Mouse (Mus musculus) heart, embryonic 15.5 days (tissue): ENCODE measurements around the gene Btbd11. TPM values are rescaled to one million over a fixed set of nuclear protein-coding genes. Genes with fewer than 3 reads are reported as not detected.

Source experiments
- ATAC-seq: fragments of 200-750 bp; cut with Nextera tagmentation; replicated peaks from 2 replicates; pipeline ENCODE4 v1.8.0; 2017; ENCODE audit warnings: low read depth, moderate TSS enrichment; ENCODE audit not compliant: insufficient number of reproducible peaks, insufficient read depth, low FRiP score
- H3K27ac ChIP-seq: fragments of 300-500 bp; sonication (generic); 2 replicates; pipeline ENCODE4 v1.5.1; 2015; ENCODE audit warnings: mild to moderate bottlenecking, inconsistent platforms
- H3K27me3 ChIP-seq: fragments of 300-500 bp; sonication (generic); 2 replicates; pipeline ENCODE4 v1.6.1; 2015; ENCODE audit warnings: inconsistent platforms
- H3K36me3 ChIP-seq: fragments of 300-500 bp; sonication (generic); 2 replicates; pipeline ENCODE4 v1.6.1; 2015; ENCODE audit warnings: mild to moderate bottlenecking, inconsistent platforms
- H3K4me1 ChIP-seq: fragments of 300-500 bp; sonication (generic); replicated peaks from 2 replicates; pipeline ENCODE4 v1.6.1; 2015; ENCODE audit warnings: inconsistent platforms
- H3K4me2 ChIP-seq: fragments of 300-500 bp; sonication (generic); 2 replicates; pipeline ENCODE4 v1.6.1; 2015; ENCODE audit warnings: inconsistent platforms, mild to moderate bottlenecking, moderate library complexity
- H3K4me3 ChIP-seq: fragments of 300-500 bp; sonication (generic); 2 replicates; pipeline ENCODE4 v1.5.1; 2015; ENCODE audit warnings: mild to moderate bottlenecking, inconsistent platforms
- H3K9ac ChIP-seq: fragments of 300-500 bp; sonication (generic); 2 replicates; pipeline ENCODE4 v1.6.1; 2015; ENCODE audit warnings: mild to moderate bottlenecking, inconsistent platforms
- H3K9me3 ChIP-seq: fragments of 300-500 bp; sonication (generic); replicated peaks from 2 replicates; pipeline ENCODE4 v1.6.1; 2016; ENCODE audit warnings: inconsistent platforms
- WGBS: fragments of 180-500 bp; shearing (Covaris S2); methylation state at CpG from one replicate; pipeline ENCODE4 v1.1.7; 2015; ENCODE audit warnings: mixed read lengths; 5-methylcytosine and 5-hydroxymethylcytosine counted together
- polyA plus RNA-seq: library from polyadenylated mRNA; unstranded; fragments of >200 nt; fragmentation: Nextera tagmentation; extraction: Ambion mirVana; gene quantifications from 2 replicates; pipeline ENCODE4 v1.2.1, GENCODE M21; 2015

Btbd11 gene
- polyA plus RNA-seq, 1 experiment from 2014 or later = 0.79 TPM

- no peak overlapping the region for H3K4me2 ChIP-seq
- no peaks in the 10 kb centered on the region for H3K9me3 ChIP-seq
- ATAC-seq = no peak
- H3K4me1 ChIP-seq = no peaks in the 10 kb centered on the region
- H3K27me3 ChIP-seq = no peaks in the 10 kb centered on the region
- 80% methylated on average over 7 of the region's 7 CpGs for WGBS
- H3K9ac ChIP-seq = no peak overlapping the region
- no peaks in the 10 kb centered on the region for H3K36me3 ChIP-seq
- no peak overlapping the region for H3K27ac ChIP-seq
- H3K4me3 ChIP-seq = no peak overlapping the region
These were observed 186.0 kb downstream of the Btbd11 start for GRCm38 (mm10) chr10:85572571-85572970.

- H3K9ac ChIP-seq = no peak overlapping the region
- no peaks in the 10 kb centered on the region for H3K27me3 ChIP-seq
- H3K9me3 ChIP-seq = no peaks in the 10 kb centered on the region
- H3K4me3 ChIP-seq = no peak overlapping the region
- no peaks in the 10 kb centered on the region for H3K4me1 ChIP-seq
- H3K27ac ChIP-seq = no peak overlapping the region
- no peak for ATAC-seq
- H3K4me2 ChIP-seq = no peak overlapping the region
- no peaks in the 10 kb centered on the region for H3K36me3 ChIP-seq
- 86% methylated on average over 6 of the region's 6 CpGs for WGBS
These were observed 191.3 kb downstream of the Btbd11 start for GRCm38 (mm10) chr10:85577891-85578420.

- 82% methylated on average over 13 of the region's 13 CpGs for WGBS
- no peak overlapping the region for H3K4me3 ChIP-seq
- no peaks in the 10 kb centered on the region for H3K36me3 ChIP-seq
- H3K27me3 ChIP-seq = no peaks in the 10 kb centered on the region
- no peak overlapping the region for H3K27ac ChIP-seq
- H3K4me1 ChIP-seq = no peaks in the 10 kb centered on the region
- H3K9ac ChIP-seq = no peak overlapping the region
- H3K4me2 ChIP-seq = no peak overlapping the region
- ATAC-seq = no peak
- H3K9me3 ChIP-seq = no peaks in the 10 kb centered on the region
These were observed 192.2 kb downstream of the Btbd11 start for GRCm38 (mm10) chr10:85578571-85579465.

GRCm38 (mm10) chr10:85587758-85588157, 201.1 kb downstream of the Btbd11 start:
- no peaks in the 10 kb centered on the region for H3K36me3 ChIP-seq
- no peak overlapping the region for H3K9ac ChIP-seq
- H3K27ac ChIP-seq = no peak overlapping the region
- no peak overlapping the region for H3K4me3 ChIP-seq
- H3K27me3 ChIP-seq = no peaks in the 10 kb centered on the region
- no peak for ATAC-seq
- 81% methylated on average over 3 of the region's 3 CpGs for WGBS
- no peaks in the 10 kb centered on the region for H3K9me3 ChIP-seq
- H3K4me2 ChIP-seq = no peak overlapping the region
- H3K4me1 ChIP-seq = no peaks in the 10 kb centered on the region

- Histone ChIP-seq H3K27ac (no peak overlapping the region), H3K4me1 (no peaks in the 10 kb centered on the region), H3K9ac (no peak overlapping the region), H3K36me3 (no peaks in the 10 kb centered on the region), H3K9me3 (no peaks in the 10 kb centered on the region), H3K4me2 (no peak overlapping the region), H3K4me3 (no peak overlapping the region), H3K27me3 (no peaks in the 10 kb centered on the region)
- WGBS = 82% methylated on average over 2 of the region's 2 CpGs
- ATAC-seq = no peak
These were observed 203.4 kb downstream of the Btbd11 start for GRCm38 (mm10) chr10:85590043-85590442.

GRCm38 (mm10) chr10:85591296-85591695, 204.7 kb downstream of the Btbd11 start:
- Histone ChIP-seq H3K36me3 (no peaks in the 10 kb centered on the region), H3K27me3 (0 out of 2 replicates have a peak, but pooled peaks cover 2% of the 10 kb centered on the region), H3K4me2 (no peak overlapping the region), H3K4me3 (no peak overlapping the region), H3K27ac (no peak overlapping the region), H3K9me3 (no peaks in the 10 kb centered on the region), H3K4me1 (no peaks in the 10 kb centered on the region), H3K9ac (no peak overlapping the region)
- no peak for ATAC-seq
- 57% methylated on average over 2 of the region's 2 CpGs for WGBS

- no peak overlapping the region for H3K27ac ChIP-seq
- H3K27me3 ChIP-seq = 0 out of 2 replicates have a peak, but pooled peaks cover 2% of the 10 kb centered on the region
- 40% methylated on average over 6 of the region's 6 CpGs for WGBS
- H3K36me3 ChIP-seq = no peaks in the 10 kb centered on the region
- no peak overlapping the region for H3K9ac ChIP-seq
- no peak for ATAC-seq
- H3K4me3 ChIP-seq = no peak overlapping the region
- H3K4me1 ChIP-seq = no peaks in the 10 kb centered on the region
- no peak overlapping the region for H3K4me2 ChIP-seq
- no peaks in the 10 kb centered on the region for H3K9me3 ChIP-seq
These were observed 205.4 kb downstream of the Btbd11 start for GRCm38 (mm10) chr10:85591986-85592385.

GRCm38 (mm10) chr10:85596301-85596700, 209.7 kb downstream of the Btbd11 start:
- 0 out of 2 replicates have a peak, but pooled peaks cover 11% of the 10 kb centered on the region for H3K27me3 ChIP-seq
- H3K9ac ChIP-seq = no peak overlapping the region
- 80% methylated on average over 5 of the region's 5 CpGs for WGBS
- H3K36me3 ChIP-seq = no peaks in the 10 kb centered on the region
- H3K4me2 ChIP-seq = no peak overlapping the region
- peaks cover 14% of the 10 kb centered on the region for H3K4me1 ChIP-seq
- no peak overlapping the region for H3K4me3 ChIP-seq
- no peaks in the 10 kb centered on the region for H3K9me3 ChIP-seq
- ATAC-seq = no peak
- H3K27ac ChIP-seq = no peak overlapping the region

GRCm38 (mm10) chr10:85598093-85598599, 211.5 kb downstream of the Btbd11 start:
- peak overlapping the region; percentile 51 for H3K4me3 ChIP-seq
- no peak overlapping the region for H3K27ac ChIP-seq
- 0 out of 2 replicates have a peak, but pooled peaks cover 11% of the 10 kb centered on the region for H3K27me3 ChIP-seq
- H3K4me2 ChIP-seq = peak overlapping the region; percentile 92
- H3K36me3 ChIP-seq = no peaks in the 10 kb centered on the region
- WGBS = 32% methylated on average over 9 of the region's 9 CpGs
- no peak for ATAC-seq
- H3K4me1 ChIP-seq = peaks cover 14% of the 10 kb centered on the region
- H3K9me3 ChIP-seq = no peaks in the 10 kb centered on the region
- peak overlapping the region; percentile 47 for H3K9ac ChIP-seq

- H3K36me3 ChIP-seq = no peaks in the 10 kb centered on the region
- peak overlapping the region; percentile 92 for H3K4me2 ChIP-seq
- no peak for ATAC-seq
- peak overlapping the region; percentile 51 for H3K4me3 ChIP-seq
- no peak overlapping the region for H3K27ac ChIP-seq
- WGBS = 2% methylated on average over 41 of the region's 41 CpGs
- peak overlapping the region; percentile 47 for H3K9ac ChIP-seq
- H3K27me3 ChIP-seq = 0 out of 2 replicates have a peak, but pooled peaks cover 11% of the 10 kb centered on the region
- H3K9me3 ChIP-seq = no peaks in the 10 kb centered on the region
- peaks cover 14% of the 10 kb centered on the region for H3K4me1 ChIP-seq
These were observed 212.3 kb downstream of the Btbd11 start for GRCm38 (mm10) chr10:85598603-85599542.

GRCm38 (mm10) chr10:85602546-85602945, 215.9 kb downstream of the Btbd11 start:
- Histone ChIP-seq H3K9ac (no peak overlapping the region), H3K4me2 (no peak overlapping the region), H3K4me3 (no peak overlapping the region), H3K36me3 (no peaks in the 10 kb centered on the region), H3K4me1 (peaks cover 14% of the 10 kb centered on the region), H3K9me3 (no peaks in the 10 kb centered on the region), H3K27me3 (0 out of 2 replicates have a peak, but pooled peaks cover 8% of the 10 kb centered on the region), H3K27ac (no peak overlapping the region)
- no peak for ATAC-seq
- 70% methylated on average over 11 of the region's 11 CpGs for WGBS
